Mouse (Mus musculus) CH12.LX (cell line): ENCODE measurements at regions not wholly inside any gene's neighbourhood (a gene's known extent, or its start where the extent isn't known, plus 50 kb on each side); places are given as distances from the start of the nearest gene placed in this dataset.

Experiments used
- CTCF ChIP-seq, 2 experiments: IDR thresholded peaks in 1 of 2; conservative IDR thresholded peaks in 1 of 2; 2 replicates each; pipeline ENCODE4 v1.5.1; 2011 to 2012; ENCODE audit warnings: low read depth in 2 of 2, low read length in 2 of 2, improper control_type of control experiment in 1 of 2, inconsistent platforms in 1 of 2, mild to moderate bottlenecking in 1 of 2, moderate library complexity in 1 of 2
- ELF1 ChIP-seq: IDR thresholded peaks from 2 replicates; pipeline ENCODE4 v1.6.1; 2014; ENCODE audit warnings: low read depth, mild to moderate bottlenecking, inconsistent platforms, low read length, improper control_type of control experiment
- MAX ChIP-seq: IDR thresholded peaks from 2 replicates; pipeline ENCODE4 v1.6.1; 2011; ENCODE audit warnings: low read length, improper control_type of control experiment
- POLR2A ChIP-seq: IDR thresholded peaks from 2 replicates; pipeline ENCODE4 v1.6.1; 2011; ENCODE audit warnings: low read depth, mild to moderate bottlenecking, improper control_type of control experiment, low read length
- TCF12 ChIP-seq: IDR thresholded peaks from 2 replicates; pipeline ENCODE4 v1.6.1; 2014; ENCODE audit warnings: low read depth, mild to moderate bottlenecking, inconsistent platforms, low read length, improper control_type of control experiment

DNA sequence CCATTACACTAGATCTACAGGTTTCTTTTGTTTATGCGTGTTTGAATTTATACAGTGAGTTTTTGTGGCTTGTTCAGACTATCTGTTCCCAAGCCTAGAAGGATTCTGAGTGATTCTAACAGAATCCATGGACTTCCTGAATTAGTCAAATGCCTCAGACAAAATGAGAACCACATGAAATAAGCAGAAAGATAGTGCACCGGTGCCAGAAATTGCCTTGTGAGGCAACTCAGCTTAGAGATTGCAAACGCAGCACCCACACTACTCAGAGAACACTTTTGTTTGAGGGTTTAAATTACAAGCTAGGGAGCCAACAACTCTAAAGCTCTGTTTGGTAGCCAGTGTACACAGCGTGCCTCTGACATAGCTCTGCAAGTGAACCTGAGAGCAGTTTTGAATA, 543.9 kb downstream of the Plcl1 start:
- TF ChIP-seq CTCF (conservative IDR thresholded peaks at IDR 0.05 in 1 of 2, IDR thresholded peaks at IDR 0.05 in 1 of 2; ENCODE audit: low read depth in 2 of 2, low read length in 2 of 2) (no peak), TCF12 (no peak), POLR2A (no peak), MAX (no peak), ELF1 (no peak)
